Mouse (Mus musculus) T-helper 1 cell (primary cell): ENCODE results near the gene Amy2a2.
"Not testable (repeated sequence)": the region's sequence is repeated elsewhere in the genome, so short reads cannot be mapped to it uniquely, and the experiment has no call there.

Source experiments
- in situ Hi-C: fragments of 300-600 bp; cut with MboI, MseI; formaldehyde crosslinking; loops from one replicate; pipeline ENCODE4 v1.15.1; 2025; ENCODE audit warnings: high pct_unique_total_duplicates

Amy2a2 gene

GRCm38 (mm10) chr3:113356558-113356957, at the start of gene Amy2a2:
TSS of gene Amy2a2 (minus strand) at chr3:113356658.
- in situ Hi-C loops: loop anchor here (10.0 kb wide), 1 partner anchor 178 kb away; the partner anchor contains the start of gene Amy2a1

GRCm38 (mm10) chr3:113345484-113345883, 11.0 kb downstream of the Amy2a2 start:
- in situ Hi-C loops: not testable (repeated sequence)

GRCm38 (mm10) chr3:113323952-113324351, 32.5 kb downstream of the Amy2a2 start, which contains the start of gene Amy2a3:
TSS of gene Amy2a3 (minus strand) at chr3:113324052.
- in situ Hi-C loops: not testable (repeated sequence)

- in situ Hi-C loops: not testable (repeated sequence)
Measured at GRCm38 (mm10) chr3:113312937-113313336, 43.5 kb downstream of the Amy2a2 start.
